Mouse (Mus musculus): ENCODE results near the gene Smpd3. TPM values are rescaled to one million over a fixed set of nuclear protein-coding genes. Genes with fewer than 3 reads are reported as not detected.
"Not testable (repeated sequence)": the region's sequence is repeated elsewhere in the genome, so short reads cannot be mapped to it uniquely, and the experiment has no call there.

Smpd3 gene
- total RNA-seq, 2 experiments from 2014 or later: 105 to 107 TPM

GRCm38 (mm10) chr8:106332498-106332897, 5.3 kb downstream of the Smpd3 start:
- DNase-seq (ENCODE audit: low spot score in 2 of 2): no peak

GRCm38 (mm10) chr8:106326624-106327023, 11.2 kb downstream of the Smpd3 start:
- no peak for DNase-seq (ENCODE audit: low spot score in 2 of 2)

- DNase-seq (ENCODE audit: low spot score in 2 of 2): no peak
These were observed 16.4 kb downstream of the Smpd3 start for GRCm38 (mm10) chr8:106321434-106321833.

GRCm38 (mm10) chr8:106320002-106320401, 17.8 kb downstream of the Smpd3 start:
- DNase-seq (ENCODE audit: low spot score in 2 of 2): peak in 1 of 2 experiments; percentile 67

GRCm38 (mm10) chr8:106317091-106317490, 20.7 kb downstream of the Smpd3 start:
- no peak for DNase-seq (ENCODE audit: low spot score in 2 of 2)

GRCm38 (mm10) chr8:106316506-106316905, 21.3 kb downstream of the Smpd3 start:
- DNase-seq (ENCODE audit: low spot score in 2 of 2): no peak

- DNase-seq (ENCODE audit: low spot score in 2 of 2): no peak
These were observed 22.2 kb downstream of the Smpd3 start for GRCm38 (mm10) chr8:106315402-106316187.

GRCm38 (mm10) chr8:106313799-106314198, 24.0 kb downstream of the Smpd3 start:
- DNase-seq (ENCODE audit: low spot score in 2 of 2): no peak

GRCm38 (mm10) chr8:106313120-106313737, 24.6 kb downstream of the Smpd3 start:
- DNase-seq (ENCODE audit: low spot score in 2 of 2): no peak

- DNase-seq (ENCODE audit: low spot score in 2 of 2): no peak
These were observed 25.8 kb downstream of the Smpd3 start for GRCm38 (mm10) chr8:106311967-106312366.

GRCm38 (mm10) chr8:106310026-106310652, 27.6 kb downstream of the Smpd3 start:
- no peak for DNase-seq (ENCODE audit: low spot score in 2 of 2)

- not testable (repeated sequence) for DNase-seq (ENCODE audit: low spot score in 2 of 2)
These were observed 29.6 kb downstream of the Smpd3 start for GRCm38 (mm10) chr8:106308082-106308786.

- no peak for DNase-seq (ENCODE audit: low spot score in 2 of 2)
These were observed 30.2 kb downstream of the Smpd3 start for GRCm38 (mm10) chr8:106307586-106307985.

- not testable (repeated sequence) for DNase-seq (ENCODE audit: low spot score in 2 of 2)
These were observed 31.0 kb downstream of the Smpd3 start for GRCm38 (mm10) chr8:106306711-106307248.

- no peak for DNase-seq (ENCODE audit: low spot score in 2 of 2)
These were observed 31.7 kb downstream of the Smpd3 start for GRCm38 (mm10) chr8:106306076-106306475.

GRCm38 (mm10) chr8:106305301-106305700, 32.5 kb downstream of the Smpd3 start:
- no peak for DNase-seq (ENCODE audit: low spot score in 2 of 2)

- DNase-seq (ENCODE audit: low spot score in 2 of 2): no peak
These were observed 33.5 kb downstream of the Smpd3 start for GRCm38 (mm10) chr8:106304321-106304720.

GRCm38 (mm10) chr8:106300739-106301715, 36.8 kb downstream of the Smpd3 start:
- peak; percentile 60 to 68 for DNase-seq (ENCODE audit: low spot score in 2 of 2)

- no peak for DNase-seq (ENCODE audit: low spot score in 2 of 2)
These were observed 38.1 kb downstream of the Smpd3 start for GRCm38 (mm10) chr8:106299686-106300085.

GRCm38 (mm10) chr8:106298846-106299245, 38.9 kb downstream of the Smpd3 start:
- no peak for DNase-seq (ENCODE audit: low spot score in 2 of 2)
